Mouse (Mus musculus) kidney, adult 2 months (tissue): ENCODE measurements around the gene Golm1.

Source experiments
- CTCF ChIP-seq: fragments of 200-500 bp; conservative IDR thresholded peaks from 2 replicates; pipeline ENCODE4 v1.5.1; 2011; ENCODE audit warnings: low read depth, mild to moderate bottlenecking, control low read depth, low read length, moderate library complexity, mixed read lengths; ENCODE audit not compliant: insufficient read depth, insufficient read length
- POLR2A ChIP-seq: fragments of 200-500 bp; IDR thresholded peaks from one replicate; pipeline ENCODE4 v1.6.1; 2011; ENCODE audit warnings: low read depth, low read length, control low read depth

GRCm38 (mm10) chr13:59672248-59672647 lies 3.4 kb downstream of the Golm1 start:
- TF ChIP-seq CTCF = no peak
- TF ChIP-seq POLR2A = no peak
